Mouse (Mus musculus): ENCODE measurements around the gene Gm10190.
"Not testable (repeated sequence)": the region's sequence is repeated elsewhere in the genome, so short reads cannot be mapped to it uniquely, and the experiment has no call there.

Gm10190 gene

DNA sequence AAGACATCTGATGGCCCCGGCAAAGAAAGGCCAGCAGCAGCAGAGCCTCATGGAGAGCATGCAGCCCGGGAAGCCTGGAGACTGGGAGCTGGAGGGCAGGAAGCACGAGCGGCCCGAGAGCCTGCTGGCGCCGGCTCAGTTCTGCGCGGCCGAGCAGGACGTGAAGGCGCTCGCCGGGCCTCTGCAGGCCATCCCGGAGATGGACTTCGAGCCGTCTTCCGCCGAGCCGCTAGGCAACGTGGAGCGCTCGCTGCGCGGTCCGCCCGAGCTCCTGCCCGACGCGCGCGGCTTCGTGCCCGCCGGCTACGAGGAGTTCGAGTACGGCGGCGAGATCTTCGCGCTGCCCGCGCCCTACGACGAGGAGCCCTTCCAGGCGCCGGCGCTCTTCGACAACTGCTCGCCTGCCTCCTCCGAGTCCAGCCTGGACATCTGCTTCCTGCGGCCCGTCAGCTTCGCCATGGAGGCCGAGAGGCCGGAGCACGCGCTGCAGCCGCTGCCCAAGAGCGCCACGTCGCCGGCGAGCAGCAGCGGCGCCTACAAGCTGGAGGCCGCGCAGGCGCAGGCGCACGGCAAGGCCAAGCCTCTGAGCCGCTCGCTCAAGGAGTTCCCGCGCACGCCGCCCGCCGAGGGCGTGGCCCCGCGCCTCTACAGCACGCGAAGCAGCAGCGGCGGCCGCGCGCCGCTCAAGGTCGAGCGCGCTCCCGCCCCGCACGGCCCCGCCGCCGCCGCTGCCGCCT, at the start of gene Gm10190:
Gm10190 (minus strand) TSS at position 553 of the 737 bp plus-strand sequence.
- DNase-seq = peak; percentile 93

DNA sequence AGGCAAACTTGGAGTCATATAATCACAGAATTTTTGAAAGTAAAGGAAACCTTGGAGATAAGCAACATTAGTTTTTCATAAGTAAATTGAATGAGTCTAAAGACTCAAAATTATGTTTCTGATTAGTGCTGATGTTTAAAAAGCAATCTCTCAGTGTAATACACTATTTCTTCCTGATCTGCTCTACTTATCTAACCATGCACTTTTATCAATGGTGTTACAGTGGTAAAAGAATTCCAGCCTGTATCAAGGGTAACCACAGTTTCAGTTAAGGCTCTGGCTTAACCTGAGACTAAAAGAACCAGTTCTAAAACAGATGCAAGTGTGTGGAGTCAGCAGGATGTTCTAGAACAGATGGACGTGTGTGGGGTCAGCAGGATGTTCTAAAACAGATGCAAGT, 47.7 kb upstream of the Gm10190 start:
- DNase-seq = no peak

DNA sequence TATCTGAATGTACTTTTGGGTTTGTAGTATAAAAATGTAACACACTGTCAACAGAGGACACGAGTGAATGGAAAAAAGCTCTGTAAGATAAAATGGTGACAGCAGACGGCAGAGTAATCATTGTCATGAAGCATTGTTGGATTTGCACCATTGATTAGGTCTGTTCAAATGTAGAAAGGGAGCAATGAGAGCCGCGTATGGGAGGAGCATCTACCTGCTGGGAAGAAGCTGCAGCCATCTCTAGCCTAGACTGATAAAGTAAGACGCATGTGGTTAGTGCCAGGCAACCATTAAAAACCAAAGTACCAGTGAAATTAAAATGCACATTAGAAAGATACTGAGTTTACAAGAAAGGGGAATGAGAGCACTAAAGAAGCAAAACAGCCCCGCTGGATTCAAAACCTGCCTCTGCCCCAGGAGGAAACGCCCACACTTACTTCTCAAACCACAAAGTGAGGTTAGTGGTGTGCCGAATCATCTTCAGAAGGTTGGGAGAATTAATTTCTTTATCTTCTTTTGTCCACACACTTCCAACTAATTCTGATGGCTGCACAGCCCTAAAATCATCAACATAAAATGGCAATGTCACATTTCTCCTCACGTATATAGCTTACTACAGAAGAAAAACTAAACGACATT, 45.4 kb upstream of the Gm10190 start:
- no peak for DNase-seq

DNA sequence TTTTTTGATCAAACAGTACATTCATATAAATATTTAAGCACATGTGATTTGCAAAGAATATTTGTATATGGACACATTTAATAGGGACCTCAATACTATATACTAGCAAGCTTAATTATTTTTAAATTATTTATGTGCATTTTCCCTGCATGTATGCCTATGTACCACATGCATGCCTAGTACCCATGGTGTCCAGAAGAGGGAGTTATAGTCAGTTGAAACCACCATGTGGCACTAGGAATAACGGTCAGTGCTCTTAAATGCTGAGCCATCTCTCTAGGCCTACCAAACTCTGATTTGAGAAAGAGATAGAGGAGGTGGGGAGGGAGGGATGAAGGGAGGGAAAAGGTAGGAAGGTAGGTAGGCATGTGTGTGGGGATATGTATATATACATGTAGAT, 37.8 kb upstream of the Gm10190 start:
- no peak for DNase-seq

DNA sequence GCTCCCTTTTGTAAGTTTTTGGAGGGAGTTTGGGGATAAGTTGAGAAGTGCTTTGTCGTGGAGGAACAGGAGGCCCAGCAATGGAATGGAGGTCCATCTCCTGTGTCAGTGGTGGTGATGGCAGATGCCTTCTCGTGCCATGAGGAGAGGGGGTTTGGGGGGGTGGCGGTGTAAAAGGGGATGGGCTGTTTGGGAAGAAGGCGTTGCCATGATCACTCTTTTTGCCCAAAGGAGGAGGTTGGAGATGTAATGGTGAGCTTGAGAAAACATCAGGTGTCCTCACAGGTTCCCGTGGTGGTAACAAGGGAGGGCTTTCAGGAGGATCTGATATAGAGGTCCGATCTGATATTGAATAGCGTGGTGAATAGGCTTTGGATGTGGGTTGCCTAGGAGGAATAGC, 24.9 kb upstream of the Gm10190 start:
- DNase-seq = no peak

DNA sequence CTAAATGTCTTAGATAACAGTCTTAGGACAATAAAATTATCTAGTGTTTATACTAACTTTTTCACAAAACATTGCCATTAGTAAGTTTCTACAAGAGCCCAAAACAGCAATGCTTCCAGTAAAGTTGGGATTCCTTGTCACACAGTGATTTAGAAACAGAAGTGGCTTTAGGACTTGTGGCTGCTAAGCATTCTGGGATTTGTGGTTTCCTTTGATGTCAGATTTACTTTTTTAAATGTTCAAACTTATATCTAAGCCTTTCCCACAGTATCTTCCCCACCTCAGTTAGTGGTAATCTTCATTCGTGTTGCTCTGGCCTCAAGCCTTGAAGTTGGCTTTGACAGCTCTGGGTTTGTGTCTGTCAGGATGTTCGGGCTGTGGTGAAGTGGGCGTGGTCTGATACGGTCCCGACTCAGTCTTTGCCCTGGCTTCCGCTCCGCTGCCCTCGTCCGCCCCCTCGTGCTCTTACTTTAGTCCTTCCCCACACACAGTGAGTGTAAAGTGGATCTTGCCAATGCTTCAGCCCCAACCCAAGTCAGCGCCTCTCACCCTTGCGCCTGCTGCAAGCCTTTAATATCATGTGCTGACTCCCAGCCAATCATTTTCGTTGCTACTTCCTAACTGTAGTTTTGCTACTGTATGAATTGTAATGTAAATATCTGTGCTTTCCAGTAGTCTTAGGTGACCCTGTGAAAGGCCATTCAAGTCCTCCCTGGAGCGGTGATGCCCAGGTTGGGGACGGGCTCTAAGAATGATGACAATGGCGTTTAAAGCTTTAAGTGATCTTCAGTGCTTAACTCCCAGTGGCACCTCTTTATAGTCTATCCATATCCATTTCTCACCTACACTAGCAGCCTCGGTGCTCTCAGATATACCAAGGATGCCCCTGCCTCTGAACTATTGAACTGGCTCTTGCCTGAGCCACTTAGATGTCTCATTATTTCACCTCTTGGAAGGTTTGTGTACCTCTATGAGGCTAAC, 18.4 kb upstream of the Gm10190 start:
- DNase-seq = peak; percentile 12

DNA sequence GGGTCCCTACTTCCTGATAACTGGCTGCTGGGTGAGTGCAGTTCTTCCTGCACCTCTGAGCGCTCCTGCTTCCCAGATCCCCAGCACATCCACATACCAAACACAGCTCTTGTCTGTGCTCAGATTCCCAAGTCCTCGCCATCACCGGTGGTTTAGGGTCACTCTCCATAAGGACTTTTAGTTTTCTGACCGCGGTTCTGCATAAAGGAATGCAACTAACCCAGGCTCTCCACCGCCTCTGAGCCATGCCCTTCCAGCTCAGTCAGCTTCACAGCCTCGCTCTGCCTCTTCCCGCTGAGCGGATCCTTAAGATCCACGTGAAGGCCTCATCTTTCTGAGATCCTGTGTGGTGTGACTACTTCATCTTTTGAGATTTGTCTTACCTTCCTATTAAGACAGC, 16.7 kb upstream of the Gm10190 start:
- DNase-seq = no peak

DNA sequence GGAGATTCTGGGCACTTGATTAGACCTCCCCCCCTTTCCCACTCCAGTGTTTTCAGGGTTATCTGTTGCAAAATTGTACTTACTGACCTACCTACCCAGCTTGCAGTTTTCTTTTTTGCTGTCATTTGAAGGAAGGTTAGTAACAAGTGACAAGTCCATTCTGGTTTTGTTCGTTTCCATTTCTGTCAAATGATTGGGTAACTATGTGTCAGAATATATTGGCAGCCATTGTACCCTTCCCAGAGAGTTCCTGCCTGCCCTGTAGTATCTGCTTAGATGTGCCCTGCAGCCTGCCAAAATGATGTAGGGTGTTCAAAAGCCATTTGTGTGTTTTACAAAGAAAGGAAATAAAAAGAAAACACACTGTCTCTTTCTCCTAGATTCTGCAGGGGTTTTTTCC, 12.3 kb upstream of the Gm10190 start:
- DNase-seq = no peak

DNA sequence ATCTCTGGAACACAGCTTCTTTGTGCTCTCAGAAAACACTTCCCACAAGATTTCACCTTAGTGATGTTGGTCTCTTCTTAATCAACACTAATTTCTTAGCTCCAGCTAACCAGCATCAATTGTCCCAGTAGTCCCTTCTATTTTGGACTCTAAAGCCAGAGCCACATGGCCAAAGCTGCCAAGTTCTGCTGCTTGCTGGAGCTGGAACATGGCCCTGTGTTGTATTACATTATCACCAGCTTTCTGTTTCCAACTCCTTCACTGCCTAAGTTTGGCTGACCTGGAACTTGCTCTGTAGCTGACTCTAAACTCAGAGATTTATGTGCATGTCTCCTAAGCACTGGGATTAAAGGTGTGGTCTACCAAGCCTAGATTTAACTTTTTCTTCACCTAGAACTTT, 5.0 kb upstream of the Gm10190 start:
- DNase-seq = not testable (repeated sequence)

DNA sequence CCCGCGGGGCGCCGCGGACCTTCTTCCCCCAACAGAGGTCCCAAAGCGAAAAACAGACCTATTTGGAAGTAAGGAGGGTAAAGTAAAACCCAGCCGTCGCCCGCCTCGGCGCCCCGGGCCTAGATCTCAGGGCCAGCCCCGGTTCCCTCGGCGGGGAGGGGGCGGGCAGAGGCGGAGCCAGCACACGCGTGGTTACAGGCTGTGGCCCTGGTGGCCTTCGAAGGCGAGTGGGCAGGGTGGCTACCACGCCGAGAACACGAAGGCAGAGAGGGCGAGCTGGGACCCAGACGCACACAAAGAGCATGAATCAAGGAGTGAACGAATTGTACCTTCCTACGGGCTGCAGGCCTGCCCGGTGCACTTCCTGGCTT, 370 bp upstream of the Gm10190 start:
- DNase-seq = no peak

DNA sequence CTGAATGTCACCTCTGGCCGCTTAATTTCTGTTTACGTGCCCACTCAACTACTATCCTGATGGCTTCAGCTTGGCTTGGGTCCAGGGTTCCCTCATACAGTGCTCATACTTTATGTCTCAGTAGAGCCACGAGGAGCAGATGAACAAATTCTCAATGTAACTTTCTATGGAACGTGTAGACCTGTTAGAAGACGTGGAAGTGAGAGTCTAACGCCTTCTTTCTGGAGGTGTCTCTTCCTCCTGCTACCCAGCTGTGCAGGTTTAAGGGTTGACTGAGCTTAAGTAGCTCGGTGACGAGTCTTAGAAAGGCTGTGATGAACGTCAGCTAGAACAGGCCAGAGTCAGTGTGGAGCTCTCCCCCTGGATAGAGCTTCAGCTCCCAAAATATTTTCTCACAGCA, 4.7 kb downstream of the Gm10190 start:
- no peak for DNase-seq

DNA sequence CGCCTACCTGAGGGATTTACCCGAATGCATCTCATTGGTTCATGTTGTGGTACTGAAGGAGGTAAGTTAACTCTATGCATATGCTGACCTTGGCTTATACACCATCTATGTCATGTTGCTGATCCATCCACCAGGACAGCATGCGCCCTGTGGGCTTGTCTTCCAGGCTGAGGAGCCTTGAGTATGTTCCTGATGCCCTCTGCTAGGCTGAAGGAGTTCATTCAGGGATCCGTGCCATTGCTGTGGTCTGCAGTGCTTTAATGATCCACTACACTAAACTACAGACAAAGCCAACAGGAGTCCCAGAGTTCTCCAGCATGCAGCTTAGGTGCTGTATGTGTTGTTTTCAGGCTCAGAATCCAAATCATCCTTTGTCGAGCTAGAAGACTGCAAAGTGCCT, 6.1 kb downstream of the Gm10190 start:
- DNase-seq = peak; percentile 15

DNA sequence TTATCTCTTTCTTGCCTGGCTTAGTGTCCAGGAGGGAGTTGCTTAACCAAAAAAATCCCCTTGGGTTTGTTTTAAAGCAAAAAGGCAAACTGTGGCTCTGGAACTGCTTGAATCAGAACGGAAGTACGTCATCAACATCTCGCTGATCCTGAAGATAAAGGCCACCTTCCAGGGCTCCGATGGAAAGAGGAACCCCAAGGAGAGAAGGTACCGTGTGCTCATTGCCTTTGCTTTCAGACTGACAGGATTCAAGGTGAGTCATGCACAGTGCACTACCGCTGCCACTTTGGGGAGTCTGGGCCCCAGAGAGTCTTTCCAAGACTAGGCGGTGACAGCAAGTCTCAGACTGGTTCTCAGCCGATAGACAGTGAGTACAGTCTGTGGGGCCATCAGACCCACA, 13.1 kb downstream of the Gm10190 start:
- DNase-seq = no peak

DNA sequence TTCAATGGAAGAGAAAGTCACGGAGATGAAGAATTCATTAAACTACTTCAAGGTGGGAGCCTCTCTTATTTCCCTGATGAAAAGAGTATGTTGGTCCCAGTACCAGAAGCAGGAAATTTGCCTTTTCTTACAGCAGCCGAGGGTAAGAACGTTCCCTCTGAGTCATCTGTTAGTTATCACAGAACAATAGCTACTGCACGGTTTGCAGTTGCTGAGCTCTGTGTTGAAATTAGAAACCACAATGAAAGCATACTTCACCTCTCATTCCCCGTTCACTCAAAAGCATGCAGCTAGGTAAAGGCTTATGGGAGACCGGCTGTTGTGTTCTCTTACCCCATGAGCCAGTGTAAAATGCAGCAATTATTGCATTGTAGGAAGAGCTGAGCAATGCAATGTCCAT, 26.1 kb downstream of the Gm10190 start:
- DNase-seq = no peak

DNA sequence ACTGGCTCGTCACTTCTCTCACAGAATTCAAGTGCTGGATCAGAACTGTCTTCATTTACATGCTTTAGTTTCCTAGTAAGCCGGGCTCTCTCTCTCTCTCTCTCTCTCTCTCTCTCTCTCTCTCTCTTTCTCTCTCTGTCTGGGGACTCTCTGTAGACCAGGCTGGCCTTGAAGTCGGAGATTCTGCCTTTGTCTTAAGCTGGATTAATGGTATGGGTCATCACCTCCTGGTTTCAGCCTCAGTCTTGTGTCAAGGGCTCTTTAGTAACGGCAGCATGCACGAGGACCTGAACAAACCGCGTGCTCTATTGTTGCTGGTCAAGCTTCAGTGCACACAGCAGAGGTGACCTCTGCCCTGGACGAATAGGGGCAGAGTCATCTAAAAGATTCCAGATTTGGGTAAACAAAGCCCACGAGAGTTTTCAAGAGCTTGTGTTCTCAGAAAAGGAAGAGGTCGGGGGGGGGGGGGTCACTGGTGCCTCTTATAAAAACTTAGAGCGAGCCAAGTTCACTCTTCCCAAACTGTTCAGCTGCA, 26.7 kb downstream of the Gm10190 start:
- DNase-seq = no peak

DNA sequence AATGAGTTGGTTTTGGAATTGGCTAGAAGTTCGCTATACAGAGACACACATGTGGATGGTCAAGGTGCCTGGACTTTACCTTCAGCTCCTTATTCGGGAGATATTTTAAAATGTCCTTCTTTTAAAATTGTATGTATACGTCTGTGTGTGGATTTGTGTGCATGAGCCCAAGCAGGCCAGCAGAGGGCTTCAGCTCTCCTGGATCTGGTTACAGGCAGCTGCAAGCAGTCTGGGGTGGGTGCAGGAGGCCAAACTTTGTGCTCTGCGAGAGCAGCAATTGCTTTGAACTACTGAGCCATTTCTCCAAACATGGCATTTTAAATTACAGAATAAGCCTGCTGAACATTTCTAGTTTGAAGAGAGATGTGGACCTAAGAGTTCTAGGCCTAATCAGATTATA, 28.1 kb downstream of the Gm10190 start:
- no peak for DNase-seq

DNA sequence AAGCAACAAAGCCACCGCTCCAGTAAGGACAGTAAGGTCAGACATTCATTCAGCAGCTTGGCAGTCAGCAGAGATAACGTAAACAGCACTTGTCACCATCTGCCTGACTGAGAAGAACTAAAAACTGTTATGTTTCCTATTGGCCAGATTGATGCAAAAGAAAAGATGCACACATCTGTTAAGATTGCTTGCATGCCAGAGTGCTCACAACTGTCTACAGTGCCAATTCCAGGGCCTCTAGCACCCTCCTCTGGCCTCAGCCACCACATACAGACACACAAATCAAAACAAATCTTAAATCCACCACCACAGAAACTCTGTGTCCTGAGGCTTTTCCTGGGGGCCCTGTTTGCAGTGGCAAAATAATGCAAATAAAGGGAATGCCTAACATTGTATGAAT, 41.0 kb downstream of the Gm10190 start:
- no peak for DNase-seq

DNA sequence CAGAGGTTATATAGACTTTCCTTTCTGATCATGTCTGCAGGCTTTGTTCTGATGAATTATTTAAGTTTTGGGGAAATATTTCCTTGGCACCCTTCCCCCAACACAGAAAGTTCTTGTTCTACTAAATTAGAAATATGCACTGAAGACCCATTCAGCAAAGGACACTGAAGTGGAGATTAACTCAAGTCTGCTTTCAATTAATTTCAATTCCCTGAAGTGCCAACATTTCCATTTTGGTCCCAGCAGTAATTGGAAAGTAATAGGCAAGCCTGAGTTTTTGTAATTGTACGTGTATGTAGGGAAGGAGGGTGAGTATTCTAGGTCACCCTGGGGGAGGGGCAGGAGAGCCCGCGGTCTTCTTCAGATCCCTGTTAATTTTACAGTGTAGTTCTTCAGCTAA, 46.9 kb downstream of the Gm10190 start:
- DNase-seq = no peak

DNA sequence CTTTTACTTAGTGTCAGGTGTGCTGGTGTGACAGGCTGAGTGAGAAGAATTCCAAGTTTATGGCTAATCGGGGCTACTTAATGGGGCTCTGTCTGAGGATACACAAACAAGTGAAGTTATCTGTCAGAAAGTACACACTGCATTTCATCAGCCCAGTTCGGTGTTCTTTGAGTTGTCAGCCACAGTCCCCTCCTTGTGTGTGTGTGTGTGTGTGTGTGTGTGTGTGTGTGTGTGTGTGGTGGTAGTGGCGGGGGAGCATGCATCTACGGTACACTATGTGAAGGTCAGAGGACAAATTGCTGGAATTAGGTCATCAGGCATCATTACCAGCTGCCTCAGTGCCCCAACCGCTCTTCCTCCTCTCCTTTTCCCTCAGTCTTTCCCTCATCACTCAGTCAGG, 47.9 kb downstream of the Gm10190 start:
- no peak for DNase-seq

DNA sequence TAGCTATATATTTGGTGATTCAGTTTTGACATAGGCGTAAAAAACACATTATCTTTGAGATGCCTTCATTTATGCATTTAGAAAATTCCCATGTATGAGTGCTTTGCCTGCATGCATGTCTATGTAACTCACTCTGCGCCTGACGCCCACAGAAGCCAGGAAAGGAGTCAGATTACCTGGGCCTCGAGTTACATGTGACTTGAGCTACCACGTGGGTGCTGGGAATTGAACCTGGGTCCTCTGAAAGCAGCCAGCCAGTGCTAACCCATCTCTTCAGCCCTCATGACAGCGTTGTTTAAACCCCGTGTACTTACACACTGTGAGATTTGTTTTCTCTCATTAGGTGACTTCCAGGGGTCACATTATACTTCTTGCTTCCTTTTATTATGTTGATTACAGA, 48.8 kb downstream of the Gm10190 start:
- no peak for DNase-seq

DNA sequence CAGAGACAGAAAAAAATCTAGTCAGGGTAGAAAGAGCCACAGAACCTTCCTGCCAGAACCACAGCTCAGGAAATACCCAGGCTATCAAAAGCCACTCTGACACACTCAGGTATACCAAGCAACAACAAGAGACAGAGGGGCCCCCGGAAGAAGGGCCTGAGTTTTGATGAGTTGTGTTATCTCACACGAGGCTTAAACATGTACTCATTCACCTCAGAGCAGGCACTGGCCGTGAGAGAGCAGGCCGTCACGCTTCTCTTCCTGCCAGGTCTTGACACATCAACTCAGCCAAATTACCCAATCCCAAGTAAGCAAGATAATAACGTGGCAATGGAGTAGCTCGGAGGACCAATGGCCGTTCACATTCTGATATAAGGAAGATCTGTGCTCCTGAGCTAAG, 49.7 kb downstream of the Gm10190 start:
- DNase-seq = no peak

Data from right cerebral cortex, adult 18-20 months (tissue).